In genomic region chr12:56318059-56318458, GRCm38 (mm10) we compare ENCODE assay signal across 15 mouse cellular contexts.
"Had no signal": no experiment of that assay in that cellular context is flagged by ENCODE, and none has a peak within 500 bp of the region (broad histone marks: within the 10 kb centered on the region; RNA-seq: fewer than 3 reads in every experiment).

No protein-coding gene starts in this region.

- H3K9me3 ChIP-seq: midbrain, embryonic 13.5 days; stomach, embryonic 15.5 days had no signal

- H3K4me2 ChIP-seq: liver, embryonic 12.5 days; lung, embryonic 14.5 days; midbrain, embryonic 13.5 days; stomach, embryonic 15.5 days had no signal

- H3K9ac ChIP-seq: liver, embryonic 12.5 days; liver, embryonic 14.5 days; lung, embryonic 14.5 days; midbrain, embryonic 13.5 days; stomach, embryonic 15.5 days had no signal

- H3K36me3 ChIP-seq: liver, embryonic 12.5 days; midbrain, embryonic 10.5 days; midbrain, embryonic 13.5 days; stomach, embryonic 15.5 days had no signal

- ATAC-seq: liver, embryonic 12.5 days; midbrain, embryonic 13.5 days had no signal

- DNase-seq: lung, adult 18-20 months; lung, embryonic 14.5 days; lung, postnatal 10 days; lung, postnatal 4 days; right cerebral cortex, postnatal 14 days; thymus, adult 2 months; thymus, postnatal 25 days; thymus, postnatal 4 days had no signal

- H3K4me3 ChIP-seq: liver, embryonic 12.5 days; midbrain, embryonic 10.5 days; midbrain, embryonic 13.5 days; myocyte; stomach, embryonic 15.5 days had no signal

- H3K27me3 ChIP-seq: liver, embryonic 12.5 days; midbrain, embryonic 13.5 days; stomach, embryonic 15.5 days had no signal

- H3K4me1 ChIP-seq: liver, embryonic 12.5 days; midbrain, embryonic 13.5 days; stomach, embryonic 15.5 days had no signal

- H3K27ac ChIP-seq: liver, embryonic 12.5 days; liver, embryonic 14.5 days; midbrain, embryonic 10.5 days; midbrain, embryonic 13.5 days; stomach, embryonic 15.5 days; stomach, postnatal 0 days had no signal
